Mouse (Mus musculus) bone marrow, adult 2 months (tissue): ENCODE measurements around the gene Itgav.

Experiments used
- CTCF ChIP-seq: fragments of 200-500 bp; IDR thresholded peaks from 2 replicates; pipeline ENCODE4 v1.5.1; 2011; ENCODE audit warnings: low read length, control low read depth; ENCODE audit not compliant: control insufficient read depth, insufficient read depth
- POLR2A ChIP-seq: fragments of 200-500 bp; IDR thresholded peaks from 2 replicates; pipeline ENCODE4 v1.6.1; 2011; ENCODE audit warnings: low read depth, mild to moderate bottlenecking, control low read depth, low read length, borderline replicate concordance; ENCODE audit not compliant: control insufficient read depth

GRCm38 (mm10) chr2:83728238-83728682, 4.1 kb downstream of the Itgav start:
- TF ChIP-seq CTCF (no peak), POLR2A (no peak)
